Mouse (Mus musculus) frontal cortex, postnatal 14 days (tissue): ENCODE measurements at regions not wholly inside any gene's neighbourhood (a gene's known extent, or its start where the extent isn't known, plus 50 kb on each side); places are given as distances from the start of the nearest gene placed in this dataset.

ENCODE experiments used
- DNase-seq, 2 experiments: peaks; one replicate each; pipeline ENCODE4 v3.0.0; 2022; ENCODE audit warnings: low spot score in 2 of 2

DNA sequence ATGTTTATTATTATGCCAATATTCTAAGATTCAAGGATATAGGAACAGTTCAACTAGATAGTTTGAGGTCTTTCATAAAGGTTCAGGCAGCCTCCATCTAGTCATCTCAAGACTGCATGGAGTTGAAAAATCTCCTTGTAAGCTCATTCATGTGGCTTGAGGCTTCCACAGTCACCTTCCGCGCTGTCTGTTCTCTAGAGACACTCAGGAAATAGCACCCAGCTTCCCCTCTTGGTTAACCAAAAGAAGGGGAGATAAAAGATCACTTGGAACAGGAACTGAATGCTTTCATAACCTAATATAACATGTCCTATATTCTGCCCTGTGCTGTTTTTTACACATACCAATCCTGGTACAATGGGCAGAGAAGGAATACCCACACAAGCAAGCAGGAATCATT is 206.3 kb upstream of the Ercc4 start:
- no peak for DNase-seq

DNA sequence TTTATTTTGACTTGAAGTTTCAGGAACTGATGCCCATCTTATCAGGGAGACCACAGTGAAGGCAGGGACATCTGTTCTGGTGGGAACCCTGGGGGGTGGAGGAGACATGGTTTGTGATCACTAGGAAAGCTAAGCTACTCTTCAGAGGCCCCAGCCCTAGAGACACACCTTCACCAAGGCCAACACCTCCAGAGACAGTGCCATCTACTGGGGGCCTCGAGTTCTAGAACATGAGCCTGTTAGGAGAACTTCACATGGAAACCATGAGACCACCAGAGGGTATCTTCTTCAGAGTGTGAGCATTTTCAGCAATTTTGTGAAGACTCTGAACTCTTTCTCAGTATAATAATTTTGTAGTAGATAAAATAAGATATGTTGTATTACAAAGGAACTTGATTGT is 204.5 kb upstream of the Ercc4 start:
- no peak for DNase-seq

DNA sequence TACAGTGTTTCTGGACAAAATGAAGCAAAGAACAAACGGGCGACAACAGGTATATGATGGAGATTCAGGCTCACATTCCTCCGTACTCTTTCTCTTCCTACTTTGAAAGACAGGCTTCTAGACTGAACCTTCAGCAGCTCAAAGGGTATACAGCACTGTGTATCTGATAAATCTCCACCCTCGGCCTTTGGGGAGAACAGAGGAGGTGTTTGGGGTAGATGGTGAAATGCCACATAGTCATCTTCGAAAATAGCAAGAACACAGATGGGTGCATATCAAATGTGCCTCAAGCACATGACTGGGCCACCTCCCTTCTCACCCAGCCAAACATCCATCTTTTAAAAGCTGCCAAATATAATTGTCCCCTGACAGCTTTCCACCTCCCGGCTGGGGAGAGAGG is 184.8 kb upstream of the Ercc4 start:
- no peak for DNase-seq

DNA sequence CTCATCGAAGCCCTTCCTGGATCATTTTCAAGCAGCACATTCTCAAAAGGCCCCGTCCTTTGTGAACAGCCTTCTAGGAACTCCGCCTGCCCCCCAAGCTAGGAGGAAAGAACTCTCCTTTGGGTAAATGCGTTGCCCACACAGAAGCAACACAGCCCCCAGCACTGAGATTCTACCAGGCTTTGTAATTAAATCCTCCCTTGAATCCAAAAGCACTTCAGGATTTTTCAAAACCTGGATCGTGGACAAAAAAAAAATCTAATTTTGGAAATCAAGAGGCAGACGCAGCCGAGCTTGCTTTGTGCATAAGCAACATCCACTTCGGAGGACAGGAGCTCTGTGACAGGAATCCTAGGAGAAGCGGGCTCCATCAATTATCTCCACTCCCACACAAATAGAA is 183.6 kb upstream of the Ercc4 start:
- peak in 1 of 2 experiments; percentile 21 for DNase-seq

DNA sequence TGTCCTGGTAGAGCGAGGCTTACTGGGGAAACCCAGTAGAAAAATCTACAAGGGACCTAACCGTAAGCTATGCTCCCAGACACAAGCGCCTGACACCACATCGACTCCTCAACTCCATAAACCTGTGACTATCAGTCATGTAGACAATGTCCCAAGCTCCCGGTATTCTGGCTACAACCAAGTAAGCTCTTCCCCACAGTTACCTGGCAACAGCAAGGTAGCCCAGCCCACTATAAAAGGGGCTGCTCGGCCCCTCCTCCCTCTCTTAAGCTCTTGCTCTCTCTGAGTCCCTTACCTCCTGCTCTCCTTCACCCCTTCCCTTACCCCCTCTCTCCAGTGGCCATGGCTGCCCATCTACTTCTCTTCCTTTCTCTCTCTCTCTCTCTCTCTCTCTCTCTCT is 178.4 kb upstream of the Ercc4 start:
- DNase-seq: no peak

DNA sequence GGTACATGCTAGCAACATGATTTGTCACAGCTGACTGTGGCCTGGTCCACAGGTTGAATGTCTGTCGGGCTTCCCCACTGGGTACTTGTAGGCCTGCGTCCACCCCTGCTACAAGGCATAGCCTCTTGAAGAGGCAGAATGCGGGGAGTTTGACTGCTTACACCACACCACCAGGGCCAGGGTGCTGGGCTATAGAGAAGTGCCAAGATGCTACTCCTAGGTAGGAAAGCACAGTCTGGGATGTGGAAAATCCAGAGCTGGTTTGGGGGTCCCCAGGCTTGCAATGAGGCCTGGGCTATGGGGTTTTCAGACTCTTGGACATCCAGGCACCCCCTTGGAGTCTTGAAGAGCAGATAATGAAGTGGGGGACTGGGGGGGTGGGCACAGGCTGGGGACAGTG is 176.5 kb upstream of the Ercc4 start:
- DNase-seq: no peak

DNA sequence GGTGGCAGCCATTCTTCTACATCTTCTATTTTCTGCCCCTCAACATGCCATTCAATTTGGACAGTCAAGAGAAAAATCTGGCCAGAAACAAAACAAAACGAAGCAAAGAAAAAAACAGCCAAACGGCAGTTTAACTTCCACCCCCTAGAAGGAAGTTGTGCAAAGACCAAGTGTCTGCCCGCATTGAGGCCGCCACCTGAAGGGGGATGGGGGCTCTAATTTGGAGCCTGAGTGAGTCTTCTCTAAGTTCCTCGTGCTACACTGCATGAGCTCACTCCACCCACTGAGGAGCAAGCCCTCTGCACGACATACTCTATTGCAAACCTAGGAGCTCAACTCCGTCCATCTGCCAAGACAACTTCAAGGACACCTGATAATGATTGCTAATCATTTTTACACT is 174.9 kb upstream of the Ercc4 start:
- DNase-seq: no peak

DNA sequence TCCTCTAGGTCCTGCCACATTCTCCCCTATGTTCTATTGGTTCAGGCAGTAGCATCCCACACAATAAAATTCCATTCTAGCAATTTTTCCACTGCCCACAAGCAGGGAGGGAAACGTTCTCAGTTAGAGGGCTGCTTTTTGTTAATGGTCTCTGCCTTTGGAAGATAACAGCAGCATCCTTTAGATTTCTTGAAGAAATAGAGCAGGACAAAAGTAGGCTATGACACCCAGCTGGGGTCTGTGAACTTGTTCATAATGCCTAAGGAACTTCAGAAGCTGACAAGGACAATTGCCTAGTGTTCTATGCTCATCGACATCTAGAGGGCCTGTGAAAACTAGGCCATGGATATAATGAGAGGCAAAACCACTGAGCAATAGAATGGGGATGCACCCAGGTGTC is 174.2 kb upstream of the Ercc4 start:
- no peak for DNase-seq

DNA sequence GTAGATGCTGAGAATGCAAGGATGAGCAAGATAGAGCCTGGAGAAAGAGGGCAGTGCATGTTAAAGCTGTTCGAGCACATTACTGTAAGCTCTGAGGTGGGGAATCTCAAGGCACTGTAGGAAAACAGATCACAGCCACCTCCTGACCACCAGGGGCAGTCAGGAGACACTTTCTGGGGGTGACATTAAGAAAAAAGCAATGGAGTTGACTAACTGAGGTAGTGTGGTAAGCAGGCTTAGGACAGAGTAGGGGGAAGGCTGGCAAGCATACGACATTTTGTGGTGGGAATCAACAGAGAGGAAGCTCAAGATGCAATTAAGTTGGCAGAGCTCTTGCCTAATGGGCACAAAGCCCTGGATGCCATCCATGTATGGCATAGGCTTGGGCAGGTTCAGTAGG is 172.9 kb upstream of the Ercc4 start:
- DNase-seq: no peak

DNA sequence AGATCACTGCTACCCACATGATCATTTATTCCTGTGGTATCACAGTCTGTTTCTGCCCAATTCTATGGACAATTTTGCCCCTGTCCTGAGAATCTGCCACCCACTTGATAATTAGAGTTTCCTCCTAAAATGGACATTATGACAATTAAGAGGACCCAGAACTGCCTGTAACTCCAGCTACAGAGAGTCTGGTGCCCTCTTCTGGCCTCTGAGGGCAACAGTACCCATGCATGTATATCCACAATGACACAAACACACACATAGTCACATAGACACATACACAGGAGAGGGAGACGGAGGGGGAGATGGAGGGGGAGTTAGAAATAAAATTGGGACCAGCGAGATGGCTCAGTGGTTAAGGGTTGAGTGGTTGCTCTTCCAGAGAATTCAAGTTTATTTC is 170.9 kb upstream of the Ercc4 start:
- DNase-seq: no peak

DNA sequence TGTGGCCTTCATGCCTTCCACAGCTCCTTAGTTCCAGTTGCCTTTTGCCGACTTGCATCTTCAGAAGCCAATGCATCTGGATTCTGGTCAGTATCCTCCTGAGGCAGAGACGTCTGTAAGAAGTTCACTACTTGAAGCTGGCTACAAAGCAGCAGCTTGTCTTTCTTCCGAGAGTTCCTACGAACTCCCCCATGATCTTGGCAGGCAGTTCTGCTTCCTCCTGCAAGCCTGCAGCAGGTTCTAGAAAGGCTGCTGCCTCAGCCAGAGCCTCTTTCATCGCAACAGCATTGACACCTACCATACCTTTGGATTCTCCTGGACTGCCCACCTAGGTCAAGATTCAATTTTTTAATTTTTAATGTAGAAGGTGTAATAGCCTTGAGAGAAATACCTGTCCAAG is 158.3 kb upstream of the Ercc4 start:
- DNase-seq: no peak

DNA sequence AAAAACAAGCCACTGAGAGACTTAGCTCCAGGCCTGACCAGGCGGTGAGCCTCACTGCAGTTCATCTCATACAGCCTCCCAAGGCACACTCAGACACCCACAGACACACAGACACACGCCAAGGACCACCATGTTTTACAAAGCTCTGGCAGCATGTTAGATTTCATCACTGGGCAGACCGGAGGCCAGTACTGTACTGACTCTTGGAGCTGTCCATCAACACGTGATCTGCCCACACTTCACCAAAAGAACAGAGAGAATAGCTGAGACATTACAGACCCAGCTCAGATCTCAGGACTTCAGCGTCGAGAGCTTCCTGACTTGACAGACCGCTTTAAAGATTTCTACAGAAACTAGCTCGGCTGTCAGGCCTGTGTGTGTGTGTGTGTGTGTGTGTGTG is 155.5 kb upstream of the Ercc4 start:
- DNase-seq: no peak

DNA sequence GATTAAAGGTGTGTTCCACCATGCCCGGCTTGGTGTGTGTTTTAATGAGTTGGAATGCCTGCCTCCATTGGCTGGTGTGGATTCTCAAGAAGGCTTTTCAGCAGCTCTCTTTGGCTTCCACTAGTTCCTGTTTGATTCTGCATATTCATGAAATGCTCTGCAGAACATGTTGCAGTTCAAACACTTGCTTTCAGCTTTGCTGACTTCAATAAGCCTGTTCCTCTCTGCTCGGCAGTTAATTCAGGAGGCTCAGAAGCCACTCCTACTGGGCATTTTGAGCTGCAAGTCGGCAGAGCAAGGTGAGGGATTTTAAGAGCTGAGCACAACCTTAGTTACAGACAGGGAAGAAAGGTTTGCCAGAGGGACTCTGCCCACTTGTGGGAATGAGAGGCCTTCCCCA is 153.1 kb upstream of the Ercc4 start:
- DNase-seq: no peak

DNA sequence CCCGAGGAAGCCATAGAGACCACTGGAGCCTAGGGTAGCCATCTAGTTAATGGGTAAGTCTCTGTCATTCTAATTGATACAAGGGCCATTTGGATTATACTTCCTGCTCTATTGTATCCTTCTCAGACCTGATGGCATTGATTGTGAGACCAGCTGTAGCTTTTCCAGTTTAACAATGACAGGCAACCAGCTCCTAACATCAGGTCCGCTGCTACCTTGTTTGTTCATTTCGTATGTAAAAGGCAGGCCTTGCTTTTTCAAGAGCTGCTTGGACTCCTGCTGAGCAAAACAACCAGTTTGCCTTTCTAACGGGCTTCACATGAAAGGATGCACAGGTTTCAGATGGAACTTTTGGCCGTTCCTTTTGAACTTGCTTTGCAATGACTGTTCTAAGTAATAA is 148.6 kb upstream of the Ercc4 start:
- no peak for DNase-seq

DNA sequence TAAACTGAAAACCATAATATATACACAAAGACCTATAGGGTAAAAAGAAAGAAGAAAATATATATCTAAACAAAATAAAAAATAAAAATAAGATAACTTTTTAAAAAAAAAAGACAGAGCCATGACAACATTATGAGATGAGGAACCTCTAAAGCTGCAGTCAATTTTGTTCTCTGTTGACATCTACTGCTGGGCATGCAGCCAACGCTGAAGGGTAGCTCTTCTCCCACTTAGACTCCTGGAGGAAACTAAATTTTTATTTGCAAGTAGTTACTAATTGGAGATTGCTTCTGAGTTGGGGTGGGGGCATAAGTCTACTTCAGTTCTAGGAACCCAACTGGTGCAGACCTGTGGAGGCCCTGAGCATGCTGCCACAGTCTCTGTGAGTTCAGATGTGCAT is 126.8 kb upstream of the Ercc4 start:
- no peak for DNase-seq

DNA sequence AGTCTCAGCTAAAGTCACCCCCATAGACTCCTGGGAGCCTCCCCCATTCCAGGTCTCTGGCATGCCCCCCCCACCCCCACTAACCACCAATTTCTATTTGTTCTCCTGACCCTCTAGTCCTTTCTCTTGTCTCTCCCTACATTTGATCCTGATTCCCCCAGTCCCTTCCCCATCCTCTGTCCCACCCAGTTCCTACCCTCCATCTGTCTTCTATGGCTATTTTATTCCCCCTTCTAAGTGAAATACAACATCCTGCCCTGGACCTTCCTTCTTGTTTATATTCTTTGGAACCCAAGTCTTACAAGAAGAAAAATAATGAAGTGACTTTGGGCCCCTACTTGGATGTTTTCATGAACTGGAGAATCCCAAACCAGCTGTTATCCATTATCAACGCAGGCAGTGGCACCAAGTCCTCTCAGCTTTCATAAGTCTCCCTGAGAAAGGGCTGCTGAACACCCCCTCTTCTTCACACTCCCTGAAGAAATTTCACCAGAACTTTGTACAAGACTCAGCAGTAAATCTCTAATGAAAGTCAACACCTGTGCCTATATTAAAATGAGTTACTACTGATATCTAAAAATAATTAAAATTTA is 108.1 kb upstream of the Ercc4 start:
- DNase-seq: no peak

DNA sequence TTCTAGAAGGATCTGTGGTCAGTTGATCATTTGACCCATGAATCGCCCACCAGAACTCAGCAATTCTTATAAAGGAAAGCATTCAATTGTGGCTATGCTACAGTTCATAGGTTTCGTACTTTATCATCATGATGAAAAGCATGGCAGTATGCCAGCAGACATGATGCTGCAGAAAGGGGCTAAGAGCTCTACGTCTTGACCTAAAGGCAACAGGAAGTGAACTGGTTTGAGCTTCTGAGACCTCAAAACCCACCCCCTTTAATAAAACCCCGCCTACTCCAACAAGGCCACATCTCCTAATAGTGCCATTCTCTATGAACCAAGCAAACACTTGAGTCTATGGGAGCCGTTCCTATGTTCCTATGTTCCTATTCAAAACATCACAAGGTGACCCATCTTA is 96.6 kb upstream of the Ercc4 start:
- DNase-seq: no peak

DNA sequence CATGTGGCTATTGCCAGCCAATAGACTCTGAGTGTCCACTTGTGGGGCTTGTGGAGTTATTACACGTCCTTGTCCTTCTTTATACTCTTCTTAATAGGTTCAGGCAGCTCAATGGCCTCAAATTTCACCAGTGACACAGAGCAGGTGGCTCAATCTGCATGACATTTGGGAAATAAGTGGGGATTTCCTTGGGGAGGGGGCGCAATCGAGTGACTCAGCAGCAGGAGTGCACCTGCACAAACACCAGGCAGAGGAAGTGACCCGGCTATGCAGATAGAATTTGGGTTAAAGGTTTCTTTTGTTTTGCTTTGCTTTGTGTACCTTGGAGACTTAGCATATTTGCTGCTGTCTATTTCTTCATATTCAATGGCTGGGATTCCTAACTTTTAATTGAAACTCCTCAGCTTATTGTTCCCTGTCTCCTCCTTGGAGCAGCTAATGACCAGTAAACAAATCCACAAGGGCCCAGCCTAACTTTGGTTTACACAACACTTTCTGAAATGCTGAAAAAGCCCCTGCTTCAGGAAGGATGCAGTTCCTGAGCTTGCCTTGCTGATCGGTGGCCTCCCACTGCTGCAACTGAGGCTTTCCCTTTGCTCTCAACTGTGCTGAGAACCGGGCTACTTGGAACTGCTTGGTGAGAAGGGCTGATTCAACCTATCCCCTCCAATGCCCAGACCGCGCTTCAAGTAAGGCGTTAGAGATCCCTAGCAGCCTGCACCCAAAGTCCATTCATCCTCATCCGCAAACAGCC is 95.4 kb upstream of the Ercc4 start:
- no peak for DNase-seq

DNA sequence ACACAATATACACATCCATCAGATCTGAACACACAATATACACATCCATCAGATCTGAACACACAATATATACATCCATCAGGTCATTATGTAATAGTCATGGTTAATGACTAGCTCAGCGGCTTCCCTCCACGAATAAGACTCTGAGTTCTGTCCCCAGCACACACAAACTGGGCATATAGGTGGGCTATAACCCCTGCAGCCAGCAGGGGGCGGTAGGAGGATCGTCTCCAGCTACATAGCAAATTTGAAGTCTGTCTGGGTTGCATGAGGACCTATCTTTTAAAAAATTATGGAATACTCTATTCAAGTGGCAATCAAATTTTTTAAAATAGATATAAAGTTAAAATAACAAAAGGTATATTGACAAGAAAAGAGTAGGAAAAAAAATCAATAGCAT is 86.6 kb upstream of the Ercc4 start:
- no peak for DNase-seq

DNA sequence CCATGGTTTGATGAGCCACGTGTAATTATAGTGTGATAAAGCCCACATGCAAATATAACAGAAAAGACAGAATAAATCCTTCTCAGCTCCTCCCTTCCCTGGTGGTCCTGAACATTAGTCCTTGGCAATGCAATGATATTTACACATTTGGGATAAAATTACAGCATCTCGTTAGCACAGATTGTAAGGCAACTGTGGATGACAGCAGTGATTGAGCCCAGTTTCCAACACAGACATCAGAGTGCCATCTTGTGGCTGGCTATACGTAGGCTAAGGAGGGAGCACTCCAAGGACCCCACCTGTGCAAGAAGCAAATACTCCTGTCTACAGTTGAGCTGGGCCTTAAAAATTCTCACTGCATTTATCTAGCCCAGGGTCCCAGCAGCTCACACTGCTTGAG is 84.1 kb upstream of the Ercc4 start:
- DNase-seq: peak; percentile 24 to 37

DNA sequence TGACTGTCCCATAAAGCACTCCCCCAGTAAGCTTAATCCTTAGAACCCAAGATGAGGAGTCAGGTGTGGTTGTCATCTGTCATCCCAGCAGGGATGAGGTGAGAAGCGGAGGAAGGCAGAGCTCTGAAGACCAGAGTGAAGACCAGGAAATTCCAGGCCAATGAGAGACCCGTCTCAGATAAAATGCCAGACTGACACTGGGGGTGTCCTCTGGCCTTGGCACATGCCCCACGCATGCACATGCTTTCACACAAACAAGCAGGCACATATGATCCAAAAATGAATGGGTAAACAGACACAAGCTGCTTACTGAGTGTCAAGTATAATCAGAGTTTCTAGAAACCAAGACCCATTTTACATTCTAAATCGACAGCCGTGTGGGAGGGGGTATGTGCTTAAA is 75.3 kb upstream of the Ercc4 start:
- no peak for DNase-seq

DNA sequence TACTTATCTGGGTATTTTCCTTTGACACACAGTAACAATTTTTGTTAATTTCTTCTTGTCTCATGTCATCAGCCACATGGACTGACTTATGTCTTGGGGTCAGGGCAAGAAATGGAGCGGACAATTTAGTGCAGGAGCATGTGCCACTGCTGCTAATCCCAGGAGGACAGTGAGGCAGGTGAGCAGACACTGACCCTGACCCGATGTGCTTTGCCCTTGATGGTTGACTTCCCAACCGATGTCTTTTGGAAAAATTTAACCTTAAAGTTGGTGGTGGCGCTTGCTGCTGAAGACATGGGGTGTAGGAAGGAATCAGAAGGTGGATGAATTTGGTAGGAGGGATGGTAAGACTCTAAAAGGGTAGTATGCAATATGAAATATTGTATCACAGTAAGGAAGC is 72.9 kb upstream of the Ercc4 start:
- no peak for DNase-seq

DNA sequence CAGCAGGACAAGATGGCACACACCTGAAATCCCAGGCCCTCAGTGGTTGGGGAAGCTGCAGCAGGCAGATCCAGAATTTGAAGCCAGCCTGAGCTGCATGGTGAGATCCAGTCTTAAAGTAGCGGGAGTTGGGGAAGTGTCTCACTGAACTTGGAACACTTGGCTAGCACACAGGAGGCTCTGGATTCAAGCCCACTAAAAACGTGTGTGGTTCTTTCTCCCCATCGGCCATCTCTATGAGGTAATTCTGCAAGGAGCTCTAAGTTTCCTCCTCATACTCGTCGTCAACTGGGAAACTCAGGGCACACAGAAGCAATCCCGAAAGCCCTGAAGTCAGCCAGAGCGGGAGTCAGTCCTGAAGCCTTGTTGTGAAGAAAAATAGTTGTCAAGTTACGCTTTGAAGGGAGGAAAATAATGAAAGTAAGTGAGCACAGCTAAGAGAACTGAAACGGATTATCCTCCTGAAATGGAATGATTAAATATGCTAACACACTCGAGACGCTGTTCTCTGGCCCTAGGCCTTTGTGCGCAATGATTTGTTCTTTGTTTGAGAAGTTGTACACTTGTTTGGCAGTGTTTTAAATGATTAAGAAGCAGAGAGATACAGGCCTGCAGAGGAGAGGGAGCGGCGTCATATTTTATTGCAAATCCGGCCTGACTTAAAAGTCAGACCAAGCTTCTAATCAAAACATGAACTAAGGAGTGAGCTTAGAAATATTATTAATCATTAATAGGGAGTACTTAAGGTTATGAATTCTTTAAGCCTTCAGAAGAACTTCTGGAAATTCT is 69.0 kb upstream of the Ercc4 start:
- no peak for DNase-seq
